Mouse (Mus musculus): ENCODE results near the gene Sez6l2. TPM values are rescaled to one million over a fixed set of nuclear protein-coding genes. Genes with fewer than 3 reads are reported as not detected.
A peak's percentile ranks its signal among the peaks of the same experiment; 100 is the strongest.

Gene Sez6l2
- polyA plus RNA-seq, 1 experiment, result 0.04 TPM

DNA sequence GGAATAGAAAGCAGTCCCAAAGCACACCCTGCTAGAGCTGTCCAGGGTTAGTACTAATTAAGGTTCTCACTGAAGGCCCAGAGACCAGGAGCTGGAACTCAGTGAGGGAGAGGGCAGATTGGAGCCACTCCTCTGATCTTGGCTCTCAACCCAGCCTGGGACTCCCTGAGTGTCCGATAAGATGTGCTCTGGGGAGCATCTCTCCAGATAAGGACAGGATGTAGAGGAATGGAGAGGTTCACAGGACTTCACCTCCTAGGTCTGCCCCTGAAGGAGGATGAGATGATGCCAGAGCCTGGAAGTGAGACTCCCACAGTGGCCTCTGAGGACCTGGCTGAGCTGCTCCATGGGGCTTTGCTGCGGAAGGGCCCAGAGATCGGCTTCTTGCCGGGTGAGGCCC lies 1.4 kb downstream of the Sez6l2 start:
- Histone ChIP-seq H3K4me3 (replicated peaks) (no peak overlapping the region), H3K36me3 (ENCODE audit: control insufficient read depth) (no peaks in the 10 kb centered on the region), H3K27me3 (ENCODE audit: control insufficient read depth) (peaks cover 45% of the 10 kb centered on the region), H3K9me3 (ENCODE audit: control insufficient read depth, low read length) (no peaks in the 10 kb centered on the region), H3K4me1 (ENCODE audit: control insufficient read depth) (peaks cover 15% of the 10 kb centered on the region)
- no peak for TF ChIP-seq TAL1 (IDR thresholded peaks at IDR 0.05; ENCODE audit: low read length)
- TF ChIP-seq GATA1 (IDR thresholded peaks at IDR 0.05; ENCODE audit: low read length), result no peak

DNA sequence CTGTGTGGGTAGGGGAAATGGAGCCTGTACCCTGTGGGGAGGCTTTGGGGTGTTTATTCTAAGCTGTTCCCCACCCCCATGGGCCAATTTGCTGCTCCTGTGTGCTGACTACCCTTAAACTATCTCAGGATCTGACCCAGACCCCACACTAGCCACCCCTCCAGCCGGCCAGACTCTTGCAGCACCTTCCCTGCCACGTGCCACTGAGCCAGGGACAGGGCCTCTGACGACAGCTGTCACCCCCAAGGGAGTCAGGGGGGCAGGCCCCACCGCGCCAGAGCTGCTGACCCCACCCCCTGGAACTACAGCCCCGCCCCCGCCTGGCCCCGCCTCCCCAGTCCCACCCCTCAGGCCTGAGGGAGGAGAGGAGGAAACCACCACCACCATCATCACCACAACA lies 2.3 kb downstream of the Sez6l2 start:
- peaks cover 45% of the 10 kb centered on the region for H3K27me3 ChIP-seq (ENCODE audit: control insufficient read depth)
- no peak for TF ChIP-seq TAL1 (IDR thresholded peaks at IDR 0.05; ENCODE audit: low read length)
- TF ChIP-seq GATA1 (IDR thresholded peaks at IDR 0.05; ENCODE audit: low read length), result no peak
- H3K4me1 ChIP-seq (ENCODE audit: control insufficient read depth), result peaks cover 15% of the 10 kb centered on the region
- H3K4me3 ChIP-seq (replicated peaks), result no peak overlapping the region
- H3K9me3 ChIP-seq (ENCODE audit: control insufficient read depth, low read length), result no peaks in the 10 kb centered on the region
- H3K36me3 ChIP-seq (ENCODE audit: control insufficient read depth), result no peaks in the 10 kb centered on the region

DNA sequence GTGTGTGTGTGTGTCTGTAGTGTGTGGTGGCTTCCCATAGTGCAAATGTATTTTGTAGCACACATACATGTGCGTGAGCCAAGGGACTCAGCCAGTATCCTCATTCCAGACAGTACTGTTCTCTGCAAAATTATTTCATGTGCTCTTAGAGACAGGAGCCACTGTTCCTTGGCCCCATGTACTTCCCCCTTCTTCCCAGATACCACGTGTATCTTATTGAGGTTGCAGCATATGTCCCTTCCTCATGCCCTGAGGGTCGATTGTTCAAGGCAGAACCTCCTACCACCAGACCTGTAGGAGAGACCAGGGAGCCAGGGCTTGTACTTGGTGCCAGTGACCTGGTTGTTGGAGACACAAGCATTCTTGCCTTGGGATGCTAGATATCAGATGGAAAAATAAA lies 4.8 kb downstream of the Sez6l2 start:
- Histone ChIP-seq H3K36me3 (ENCODE audit: control insufficient read depth) (no peaks in the 10 kb centered on the region), H3K4me3 (replicated peaks) (no peak overlapping the region), H3K27me3 (ENCODE audit: control insufficient read depth) (peaks cover 29% of the 10 kb centered on the region), H3K9me3 (ENCODE audit: control insufficient read depth, low read length) (no peaks in the 10 kb centered on the region), H3K4me1 (ENCODE audit: control insufficient read depth) (peaks cover 6% of the 10 kb centered on the region)
- no peak for TF ChIP-seq TAL1 (IDR thresholded peaks at IDR 0.05; ENCODE audit: low read length)
- no peak for TF ChIP-seq GATA1 (IDR thresholded peaks at IDR 0.05; ENCODE audit: low read length)

DNA sequence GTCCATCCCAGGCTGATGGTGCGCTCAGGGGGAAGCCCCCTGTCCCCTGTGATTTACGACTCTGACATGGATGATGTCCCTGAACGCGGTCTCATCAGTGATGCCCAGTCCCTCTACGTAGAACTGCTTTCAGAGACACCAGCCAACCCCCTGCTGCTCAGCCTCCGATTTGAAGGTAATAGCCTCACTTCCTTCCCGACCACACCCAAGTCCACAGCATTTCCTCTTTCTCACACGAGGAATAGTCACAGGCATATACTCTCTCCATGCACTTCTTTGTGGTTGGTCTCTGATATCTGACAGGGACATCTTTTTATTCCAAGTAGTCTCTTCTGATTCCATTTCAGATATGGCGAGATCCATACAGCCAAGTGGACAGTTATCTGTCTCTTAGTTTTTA lies 9.4 kb downstream of the Sez6l2 start:
- no peak for TF ChIP-seq GATA1 (IDR thresholded peaks at IDR 0.05; ENCODE audit: low read length)
- TF ChIP-seq TAL1 (IDR thresholded peaks at IDR 0.05; ENCODE audit: low read length), result no peak
- Histone ChIP-seq H3K9me3 (ENCODE audit: control insufficient read depth, low read length) (no peaks in the 10 kb centered on the region), H3K36me3 (ENCODE audit: control insufficient read depth) (no peaks in the 10 kb centered on the region), H3K4me3 (replicated peaks) (no peak overlapping the region), H3K27me3 (ENCODE audit: control insufficient read depth) (peaks cover 20% of the 10 kb centered on the region), H3K4me1 (ENCODE audit: control insufficient read depth) (no peaks in the 10 kb centered on the region)

DNA sequence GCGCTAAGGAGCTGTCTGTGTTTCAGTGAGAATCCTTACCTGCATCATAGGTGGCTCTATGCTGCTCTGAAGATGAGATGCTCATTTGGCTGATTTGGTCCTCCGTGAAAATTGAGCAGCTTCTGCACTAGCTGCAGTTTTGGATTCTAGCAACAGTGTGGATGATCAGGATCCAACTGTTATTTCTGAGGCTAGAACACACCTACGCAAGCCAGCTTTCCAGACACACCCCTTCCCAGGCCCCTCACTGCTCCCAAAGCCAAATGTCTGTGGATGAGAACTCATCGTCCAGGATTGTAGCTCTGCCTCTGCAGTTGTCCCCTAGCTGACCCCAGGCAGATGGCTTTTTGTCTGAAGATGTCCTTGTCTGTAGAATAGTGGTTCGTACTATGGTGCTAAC lies 10.7 kb downstream of the Sez6l2 start:
- Histone ChIP-seq H3K4me3 (replicated peaks) (no peak overlapping the region), H3K9me3 (ENCODE audit: control insufficient read depth, low read length) (no peaks in the 10 kb centered on the region), H3K36me3 (ENCODE audit: control insufficient read depth) (no peaks in the 10 kb centered on the region), H3K27me3 (ENCODE audit: control insufficient read depth) (peaks cover 20% of the 10 kb centered on the region), H3K4me1 (ENCODE audit: control insufficient read depth) (no peaks in the 10 kb centered on the region)
- TF ChIP-seq GATA1 (IDR thresholded peaks at IDR 0.05; ENCODE audit: low read length), result no peak
- TF ChIP-seq TAL1 (IDR thresholded peaks at IDR 0.05; ENCODE audit: low read length), result no peak

DNA sequence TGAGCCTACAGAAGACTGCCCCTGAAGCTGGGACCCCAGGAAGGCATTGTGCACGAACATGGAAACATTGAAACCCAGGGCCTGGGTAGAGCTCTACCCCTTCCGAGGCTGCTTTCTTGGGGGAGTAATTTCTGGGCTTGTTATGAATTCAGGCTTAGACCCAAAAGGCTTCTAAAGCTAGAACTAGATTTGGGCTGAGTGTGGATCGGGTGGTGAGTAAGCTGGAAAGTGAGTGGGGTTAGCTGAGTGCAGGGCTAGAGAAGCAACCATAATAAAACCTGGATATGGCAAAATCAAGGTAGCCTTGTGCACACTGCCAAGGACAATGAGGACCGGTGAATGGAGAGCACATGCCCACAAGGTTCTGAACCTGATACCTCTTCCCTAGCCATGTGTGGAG lies 11.6 kb downstream of the Sez6l2 start:
- no peak for TF ChIP-seq TAL1 (IDR thresholded peaks at IDR 0.05; ENCODE audit: low read length)
- TF ChIP-seq GATA1 (IDR thresholded peaks at IDR 0.05; ENCODE audit: low read length), result no peak
- H3K4me1 ChIP-seq (ENCODE audit: control insufficient read depth), result no peaks in the 10 kb centered on the region
- H3K9me3 ChIP-seq (ENCODE audit: control insufficient read depth, low read length), result no peaks in the 10 kb centered on the region
- peaks cover 20% of the 10 kb centered on the region for H3K27me3 ChIP-seq (ENCODE audit: control insufficient read depth)
- H3K36me3 ChIP-seq (ENCODE audit: control insufficient read depth), result no peaks in the 10 kb centered on the region
- H3K4me3 ChIP-seq (replicated peaks), result no peak overlapping the region

DNA sequence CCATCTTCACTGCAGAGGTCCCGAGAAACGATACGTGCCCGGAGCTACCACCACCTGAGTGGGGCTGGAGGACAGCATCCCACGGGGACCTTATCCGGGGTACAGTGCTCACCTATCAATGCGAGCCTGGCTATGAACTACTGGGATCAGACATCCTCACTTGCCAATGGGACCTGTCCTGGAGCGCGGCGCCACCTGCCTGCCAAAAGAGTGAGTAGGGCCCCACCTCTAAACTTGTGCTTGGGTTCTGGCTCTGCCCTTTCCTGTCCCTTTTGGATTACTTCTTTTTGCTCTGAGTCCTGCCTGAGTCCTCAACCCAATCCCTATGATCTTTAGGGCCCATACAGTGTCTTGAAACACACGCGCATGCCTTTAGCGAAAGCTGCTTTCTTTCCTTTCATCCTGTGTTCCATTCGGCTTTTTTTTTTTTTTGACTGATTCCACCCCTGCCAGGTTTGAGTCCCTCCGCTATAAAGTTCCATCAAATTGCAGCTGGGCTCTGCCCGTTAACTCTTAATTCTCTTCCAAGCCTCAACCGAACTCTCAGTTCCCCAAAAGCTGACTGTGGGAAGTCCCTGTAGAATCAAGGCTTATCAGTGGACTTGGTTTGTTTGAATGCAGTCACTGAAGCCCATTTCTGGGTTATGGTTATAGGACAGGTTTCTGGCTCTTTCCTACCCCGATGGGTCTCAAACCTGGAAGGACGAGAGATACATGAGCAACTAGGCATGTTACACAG lies 13.4 kb downstream of the Sez6l2 start:
- Histone ChIP-seq H3K27me3 (ENCODE audit: control insufficient read depth) (peaks cover 20% of the 10 kb centered on the region), H3K4me3 (replicated peaks) (no peak overlapping the region), H3K36me3 (ENCODE audit: control insufficient read depth) (no peaks in the 10 kb centered on the region), H3K9me3 (ENCODE audit: control insufficient read depth, low read length) (no peaks in the 10 kb centered on the region), H3K4me1 (ENCODE audit: control insufficient read depth) (no peaks in the 10 kb centered on the region)
- TF ChIP-seq TAL1 (IDR thresholded peaks at IDR 0.05; ENCODE audit: low read length) (no peak), GATA1 (IDR thresholded peaks at IDR 0.05; ENCODE audit: low read length) (no peak)

DNA sequence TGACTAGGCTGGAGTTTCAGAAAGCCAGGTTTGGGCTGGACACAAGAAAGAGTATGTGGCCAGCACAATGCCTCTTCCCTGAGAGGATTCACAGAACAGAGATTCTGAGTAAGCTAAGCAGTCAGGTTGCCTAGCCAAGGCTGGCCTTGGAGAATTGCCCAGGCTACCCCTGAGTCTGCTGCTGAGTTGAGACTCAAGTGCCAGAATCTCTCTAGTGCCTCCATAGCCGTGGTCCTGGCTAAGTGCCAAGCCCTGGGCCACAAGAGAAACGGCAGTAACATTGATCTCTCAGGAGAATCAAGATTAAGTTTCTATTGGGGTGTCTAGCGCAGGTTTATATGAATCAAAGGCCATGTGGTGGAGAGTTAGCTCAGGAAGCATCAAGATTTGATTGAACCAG lies 15.2 kb downstream of the Sez6l2 start:
- no peaks in the 10 kb centered on the region for H3K4me1 ChIP-seq (ENCODE audit: control insufficient read depth)
- no peak overlapping the region for H3K4me3 ChIP-seq (replicated peaks)
- H3K9me3 ChIP-seq (ENCODE audit: control insufficient read depth, low read length), result no peaks in the 10 kb centered on the region
- no peak for TF ChIP-seq TAL1 (IDR thresholded peaks at IDR 0.05; ENCODE audit: low read length)
- TF ChIP-seq GATA1 (IDR thresholded peaks at IDR 0.05; ENCODE audit: low read length), result no peak
- no peaks in the 10 kb centered on the region for H3K36me3 ChIP-seq (ENCODE audit: control insufficient read depth)
- H3K27me3 ChIP-seq (ENCODE audit: control insufficient read depth), result peaks cover 20% of the 10 kb centered on the region

DNA sequence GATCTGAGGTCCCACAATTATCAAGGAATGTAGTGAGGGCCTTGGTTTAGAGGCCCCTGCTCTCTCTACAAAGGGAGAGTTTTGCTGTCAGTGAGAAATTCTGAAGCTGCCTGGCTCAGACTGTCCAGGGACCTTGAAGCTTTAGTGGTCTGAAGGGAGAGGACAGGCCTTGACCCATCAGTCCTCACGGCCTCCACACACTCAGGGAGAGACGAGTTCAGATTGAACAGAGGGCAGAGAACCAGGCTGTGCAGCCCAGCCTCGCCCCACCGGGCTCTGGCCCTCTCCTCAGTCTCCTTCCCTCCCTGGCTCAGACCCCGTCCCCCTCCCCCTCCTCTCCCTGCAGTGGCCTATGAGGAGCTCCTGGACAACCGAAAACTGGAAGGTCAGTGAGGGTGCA lies 17.0 kb downstream of the Sez6l2 start:
- H3K4me1 ChIP-seq (ENCODE audit: control insufficient read depth), result no peaks in the 10 kb centered on the region
- no peak overlapping the region for H3K4me3 ChIP-seq (replicated peaks)
- no peaks in the 10 kb centered on the region for H3K36me3 ChIP-seq (ENCODE audit: control insufficient read depth)
- peaks cover 17% of the 10 kb centered on the region for H3K27me3 ChIP-seq (ENCODE audit: control insufficient read depth)
- TF ChIP-seq GATA1 (IDR thresholded peaks at IDR 0.05; ENCODE audit: low read length) (no peak), TAL1 (IDR thresholded peaks at IDR 0.05; ENCODE audit: low read length) (no peak)
- H3K9me3 ChIP-seq (ENCODE audit: control insufficient read depth, low read length), result no peaks in the 10 kb centered on the region

DNA sequence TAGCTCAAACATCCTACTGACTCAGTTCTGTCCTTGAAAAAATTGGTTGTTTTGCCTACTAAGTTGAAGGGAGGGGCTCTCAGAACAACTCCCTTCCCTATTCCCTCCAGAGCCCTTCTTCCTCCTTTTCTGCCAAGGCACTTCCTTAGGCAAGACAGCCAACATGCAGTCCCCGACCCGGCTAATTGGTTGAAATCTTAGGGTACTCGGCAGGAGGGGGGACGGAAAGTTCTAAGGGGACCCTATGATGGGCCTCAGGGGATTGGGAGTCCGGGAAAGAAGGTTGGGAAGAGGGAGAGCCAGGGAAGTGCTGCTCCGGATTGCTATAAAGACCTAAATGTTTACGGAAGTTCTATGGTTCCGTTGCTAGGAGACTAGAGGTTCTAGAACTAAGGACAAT lies 25.1 kb downstream of the Sez6l2 start:
- Histone ChIP-seq H3K9me3 (ENCODE audit: control insufficient read depth, low read length) (no peaks in the 10 kb centered on the region), H3K4me3 (replicated peaks) (peak overlapping the region; percentile 79), H3K27me3 (ENCODE audit: control insufficient read depth) (0 out of 2 replicates have a peak, but pooled peaks cover 4% of the 10 kb centered on the region), H3K4me1 (ENCODE audit: control insufficient read depth) (peaks cover 47% of the 10 kb centered on the region), H3K36me3 (ENCODE audit: control insufficient read depth) (peaks cover 29% of the 10 kb centered on the region)
- TF ChIP-seq TAL1 (IDR thresholded peaks at IDR 0.05; ENCODE audit: low read length), result no peak

All from erythroblast, embryonic 14.5 days (primary cell).